Mouse (Mus musculus) kidney, postnatal 25 days (tissue): ENCODE data around the gene Prr32.

ENCODE experiments used
- DNase-seq, 2 experiments: peaks; one replicate each; pipeline ENCODE4 v3.0.0; 2021; ENCODE audit warnings: mixed read lengths in 2 of 2

Prr32 gene

DNA sequence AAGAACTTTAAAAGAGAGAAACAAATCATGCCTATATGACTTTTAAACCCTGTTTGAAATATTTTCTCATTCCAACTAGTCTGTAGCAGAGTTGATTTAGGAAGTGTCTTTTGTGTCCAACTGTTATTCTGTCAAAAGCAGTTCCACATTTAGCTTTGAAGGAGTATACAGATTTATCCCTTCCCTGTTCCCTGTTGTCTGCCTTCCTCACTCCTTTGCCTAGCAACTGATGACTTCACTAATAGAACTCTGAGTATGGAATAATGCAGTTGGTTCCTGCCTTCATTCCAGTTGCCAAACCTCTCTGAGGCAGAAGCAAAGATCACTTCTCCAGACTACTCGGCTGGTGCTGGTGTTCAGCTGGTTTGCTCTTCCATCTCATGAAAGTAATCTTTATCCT lies at the start of gene Prr32:
TSS of gene Prr32 (plus strand) at position 301 of the 400 bp plus-strand sequence.
- DNase-seq = no peak
